Mouse (Mus musculus): ENCODE measurements around the gene Phc2. TPM values are rescaled to one million over a fixed set of nuclear protein-coding genes. Genes with fewer than 3 reads are reported as not detected.

Phc2 gene
- polyA plus RNA-seq, 1 experiment from 2014 or later, result 89.2 TPM

GRCm38 (mm10) chr4:128617363-128618120 is 37.0 kb upstream of the Phc2 start:
- CTCF ChIA-PET, result no interaction called here
- no peak for ATAC-seq
- no peak for TF ChIP-seq CTCF (IDR thresholded peaks at IDR 0.05)
- in situ Hi-C loops (cut with MboI; ENCODE audit: low pct_unique_long_range_greater_than_20kb), result loop anchor here (25.0 kb wide), 1 partner anchor 495 kb away; the partner anchor contains the start of genes Hpca and Tmem54
- peaks cover 6% of the 10 kb centered on the region for H3K27me3 ChIP-seq
- no peak for DNase-seq (ENCODE audit: low read depth, low spot score)
- POLR2A ChIA-PET, result no interaction called here

DNA sequence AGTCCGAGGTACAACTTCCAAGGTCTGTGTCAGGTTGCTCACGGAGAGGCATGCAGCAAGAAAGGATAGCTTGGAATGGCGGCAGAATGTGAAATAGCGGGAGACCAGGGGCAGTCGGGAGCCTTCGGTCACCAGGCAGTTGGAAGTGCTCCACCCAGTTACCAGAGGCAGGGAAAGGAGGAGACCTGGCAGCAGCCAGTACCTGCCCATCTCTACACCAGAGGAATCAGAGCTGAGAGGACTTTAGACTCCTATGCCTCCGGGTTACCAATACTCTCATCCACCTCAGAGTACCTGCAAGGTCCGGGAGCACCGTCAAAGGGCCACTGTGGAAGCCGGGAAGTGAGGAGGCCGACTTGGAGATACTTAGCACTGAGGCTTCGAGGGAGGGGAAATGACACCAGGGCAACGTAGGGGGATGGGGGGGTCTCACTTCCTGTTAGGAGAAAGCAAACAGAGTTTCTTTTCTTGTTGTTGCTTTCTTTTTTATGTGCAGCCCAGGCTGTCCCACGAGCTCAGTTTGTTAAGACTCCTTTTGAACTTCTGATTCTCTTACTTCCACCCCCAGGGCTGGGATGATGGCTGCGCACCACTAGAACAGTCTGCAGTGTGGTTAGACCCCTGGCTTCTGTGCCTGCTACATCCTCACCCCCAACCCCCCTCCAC is 36.1 kb upstream of the Phc2 start, which contains the start of gene Tlr12:
Tlr12 (minus strand) TSS at position 374 of the 666 bp plus-strand sequence.
- POLR2A ChIA-PET, result no interaction called here
- CTCF ChIA-PET, result interaction anchor here (1.7 kb wide), 1 partner anchor 9 kb away, joined by 4 read pairs; no protein-coding TSS in a partner anchor
- H3K27me3 ChIP-seq, result peaks cover 6% of the 10 kb centered on the region
- TF ChIP-seq CTCF (IDR thresholded peaks at IDR 0.05), result no peak
- ATAC-seq (no peak), DNase-seq (ENCODE audit: low read depth, low spot score) (no peak)
- in situ Hi-C loops (cut with MboI; ENCODE audit: low pct_unique_long_range_greater_than_20kb), result loop anchor here (25.0 kb wide), 1 partner anchor 494 kb away; the partner anchor contains the start of genes Hpca and Tmem54

DNA sequence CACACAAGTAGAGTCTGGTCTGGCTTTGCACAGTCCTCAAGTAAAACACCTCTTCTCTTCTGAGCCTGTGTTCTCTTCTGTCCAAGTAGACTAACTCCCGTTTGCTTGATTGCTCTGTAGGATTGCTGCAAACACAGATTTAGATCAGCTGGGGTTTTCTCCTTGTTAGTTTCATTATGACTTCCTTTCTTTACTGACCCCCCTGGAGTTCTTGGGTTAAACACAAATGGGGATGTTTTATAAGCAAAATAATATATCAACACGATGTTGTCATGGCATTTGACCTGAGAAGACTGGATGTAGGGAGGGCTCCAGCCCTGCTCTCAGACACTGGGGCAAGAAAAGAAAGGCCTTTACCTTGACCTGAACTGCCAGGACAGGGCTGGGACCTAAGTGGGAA is 35.5 kb upstream of the Phc2 start:
- DNase-seq (ENCODE audit: low read depth, low spot score) (no peak), ATAC-seq (no peak)
- CTCF ChIA-PET, result interaction anchor here (1.7 kb wide), 1 partner anchor 8 kb away, joined by 4 read pairs; no protein-coding TSS in a partner anchor
- POLR2A ChIA-PET, result no interaction called here
- TF ChIP-seq CTCF (IDR thresholded peaks at IDR 0.05), result no peak
- H3K27me3 ChIP-seq, result peaks cover 6% of the 10 kb centered on the region
- in situ Hi-C loops (cut with MboI; ENCODE audit: low pct_unique_long_range_greater_than_20kb), result loop anchor here (25.0 kb wide), 1 partner anchor 493 kb away; the partner anchor contains the start of genes Hpca and Tmem54

- ChIA-PET POLR2A (no interaction called here), CTCF (interaction anchor here (1.0 kb wide), 1 partner anchor 8 kb away, joined by 4 read pairs; no protein-coding TSS in a partner anchor)
- peaks cover 6% of the 10 kb centered on the region for H3K27me3 ChIP-seq
- no peak for ATAC-seq
- in situ Hi-C loops (cut with MboI; ENCODE audit: low pct_unique_long_range_greater_than_20kb), result loop anchor here (10.0 to 25.0 kb wide), 2 partner anchors 74 to 492 kb away; partner anchors contain the start of genes Hpca and Tmem54
- TF ChIP-seq CTCF (IDR thresholded peaks at IDR 0.05), result no peak
- no peak for DNase-seq (ENCODE audit: low read depth, low spot score)
These were observed 33.9 kb upstream of the Phc2 start for GRCm38 (mm10) chr4:128620572-128620971.

DNA sequence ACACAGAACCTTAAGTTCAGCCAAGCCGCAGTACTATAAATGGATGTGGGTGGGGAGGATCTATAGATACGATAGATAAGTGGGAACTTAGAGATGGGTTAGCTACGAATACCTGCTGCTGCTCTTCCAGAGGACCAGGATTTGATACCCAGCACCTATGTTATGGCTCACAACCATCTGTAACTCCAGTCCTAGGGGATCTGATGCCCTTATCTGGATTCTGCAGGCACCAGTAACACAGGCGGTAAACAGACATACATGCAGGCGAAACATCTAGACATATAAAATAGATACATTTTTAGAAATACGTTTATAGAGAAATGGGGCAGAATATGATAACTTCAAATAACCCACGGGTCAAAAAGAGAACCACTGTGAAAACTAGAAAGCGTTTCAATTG is 33.4 kb upstream of the Phc2 start:
- ATAC-seq (no peak), DNase-seq (ENCODE audit: low read depth, low spot score) (no peak)
- ChIA-PET CTCF (interaction anchor here (1.0 kb wide), 1 partner anchor 9 kb away, joined by 4 read pairs; no protein-coding TSS in a partner anchor), POLR2A (no interaction called here)
- in situ Hi-C loops (cut with MboI; ENCODE audit: low pct_unique_long_range_greater_than_20kb), result loop anchor here (10.0 to 25.0 kb wide), 2 partner anchors 74 to 491 kb away; partner anchors contain the start of genes Hpca and Tmem54
- TF ChIP-seq CTCF (IDR thresholded peaks at IDR 0.05), result no peak
- peaks cover 6% of the 10 kb centered on the region for H3K27me3 ChIP-seq

DNA sequence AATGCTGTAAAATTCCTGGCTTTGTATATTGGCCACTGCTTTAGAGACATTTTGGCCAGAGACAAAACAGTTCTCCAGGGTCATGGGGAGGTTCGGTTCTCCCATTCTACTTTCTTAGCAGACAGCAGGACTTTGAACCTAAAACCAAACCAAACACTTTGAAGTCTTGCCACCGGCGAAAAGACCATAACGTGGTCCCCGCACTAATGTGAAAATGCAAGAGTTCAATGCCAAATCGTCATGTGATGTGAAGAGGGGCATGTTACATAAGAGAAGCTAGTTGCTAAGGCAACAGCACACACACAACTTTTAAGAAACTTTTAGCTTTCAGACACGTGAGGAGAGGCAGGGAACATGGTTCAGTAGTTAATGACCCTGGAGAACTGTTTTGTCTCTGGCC is 19.1 kb upstream of the Phc2 start:
- ChIA-PET CTCF (no interaction called here), POLR2A (no interaction called here)
- TF ChIP-seq CTCF (IDR thresholded peaks at IDR 0.05), result no peak
- peaks cover 3% of the 10 kb centered on the region for H3K27me3 ChIP-seq
- in situ Hi-C loops (cut with MboI; ENCODE audit: low pct_unique_long_range_greater_than_20kb), result no loop called here
- no peak for DNase-seq (ENCODE audit: low read depth, low spot score)
- no peak for ATAC-seq

DNA sequence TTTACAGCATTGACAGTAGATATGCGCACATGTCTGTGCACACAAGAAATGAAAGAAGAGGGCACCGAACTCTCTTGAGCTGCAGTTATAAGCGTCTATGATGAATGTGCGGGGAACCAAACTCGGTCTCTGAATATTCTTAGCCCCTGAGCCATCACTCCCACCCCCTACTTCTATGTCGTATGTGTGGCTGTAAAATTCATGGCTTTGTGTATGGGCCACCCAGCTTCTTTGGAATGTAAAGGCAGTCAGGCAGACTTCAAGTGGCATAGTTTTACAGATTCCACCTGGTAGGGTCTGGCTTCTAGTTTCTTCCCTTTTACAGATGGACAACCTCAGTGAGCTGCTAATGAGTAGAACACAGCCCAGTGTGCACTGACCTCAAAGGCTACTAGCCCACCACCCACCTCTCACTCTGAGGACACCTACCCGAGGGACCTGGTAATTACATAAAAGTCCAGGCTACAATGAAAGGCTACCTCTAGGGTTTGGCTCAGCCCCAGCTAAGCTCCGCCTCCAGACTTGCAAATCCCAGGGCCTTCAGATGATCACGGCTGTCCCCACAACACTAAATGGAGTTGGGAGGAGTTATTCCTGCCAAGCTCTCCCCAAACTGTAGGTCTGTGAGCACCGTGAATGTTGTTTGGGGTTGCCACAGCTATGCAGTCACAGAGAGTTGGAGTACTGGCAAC is 18.5 kb upstream of the Phc2 start:
- CTCF ChIA-PET, result no interaction called here
- ATAC-seq (no peak), DNase-seq (ENCODE audit: low read depth, low spot score) (no peak)
- in situ Hi-C loops (cut with MboI; ENCODE audit: low pct_unique_long_range_greater_than_20kb), result no loop called here
- peaks cover 3% of the 10 kb centered on the region for H3K27me3 ChIP-seq
- POLR2A ChIA-PET, result no interaction called here
- TF ChIP-seq CTCF (IDR thresholded peaks at IDR 0.05), result no peak

- no peak for DNase-seq (ENCODE audit: low read depth, low spot score)
- ATAC-seq, result no peak
These were observed 17.3 kb upstream of the Phc2 start for GRCm38 (mm10) chr4:128637250-128637649.

GRCm38 (mm10) chr4:128638265-128638923 is 16.1 kb upstream of the Phc2 start:
- DNase-seq (ENCODE audit: low read depth, low spot score), result no peak
- in situ Hi-C loops (cut with MboI; ENCODE audit: low pct_unique_long_range_greater_than_20kb), result no loop called here
- peaks cover 3% of the 10 kb centered on the region for H3K27me3 ChIP-seq
- POLR2A ChIA-PET, result no interaction called here
- no peak for ATAC-seq
- CTCF ChIA-PET, result interaction anchor here (1.3 kb wide), 1 partner anchor 8 kb away, joined by 3 read pairs; no protein-coding TSS in a partner anchor
- TF ChIP-seq CTCF (IDR thresholded peaks at IDR 0.05), result no peak

More at GRCm38 (mm10) chr4:128637250-128637649, 17.3 kb upstream of the Phc2 start:
- CTCF ChIA-PET, result no interaction called here
- POLR2A ChIA-PET, result no interaction called here
- in situ Hi-C loops (cut with MboI; ENCODE audit: low pct_unique_long_range_greater_than_20kb), result no loop called here
- H3K27me3 ChIP-seq, result peaks cover 3% of the 10 kb centered on the region
- no peak for TF ChIP-seq CTCF (IDR thresholded peaks at IDR 0.05)
